Mouse (Mus musculus): ENCODE results near the gene Ak1. TPM values are rescaled to one million over a fixed set of nuclear protein-coding genes. Genes with fewer than 3 reads are reported as not detected.

Gene Ak1
- total RNA-seq, 2 experiments from 2014 or later, result 892 to 897 TPM

DNA sequence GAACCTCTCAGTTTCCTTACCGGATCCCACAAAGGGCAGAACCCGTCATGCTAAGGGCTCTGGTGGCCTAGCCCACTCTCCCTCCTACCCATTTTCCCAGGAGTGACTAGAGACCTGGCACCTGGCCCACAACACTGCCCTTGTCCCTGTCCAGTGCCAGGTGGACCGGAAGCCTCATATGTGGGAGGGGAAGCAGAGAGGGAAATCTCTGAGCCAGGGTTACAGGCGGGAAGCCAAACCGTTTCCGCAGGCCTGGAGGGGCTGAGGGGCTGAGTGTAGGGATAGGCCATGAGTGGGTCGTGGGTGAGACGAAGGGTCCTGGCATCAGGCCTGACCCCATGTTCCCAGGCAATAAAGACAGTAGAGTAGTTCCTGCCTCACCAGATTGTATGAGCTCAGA is 23.1 kb upstream of the Ak1 start:
- DNase-seq (ENCODE audit: low spot score in 2 of 2), result no peak

DNA sequence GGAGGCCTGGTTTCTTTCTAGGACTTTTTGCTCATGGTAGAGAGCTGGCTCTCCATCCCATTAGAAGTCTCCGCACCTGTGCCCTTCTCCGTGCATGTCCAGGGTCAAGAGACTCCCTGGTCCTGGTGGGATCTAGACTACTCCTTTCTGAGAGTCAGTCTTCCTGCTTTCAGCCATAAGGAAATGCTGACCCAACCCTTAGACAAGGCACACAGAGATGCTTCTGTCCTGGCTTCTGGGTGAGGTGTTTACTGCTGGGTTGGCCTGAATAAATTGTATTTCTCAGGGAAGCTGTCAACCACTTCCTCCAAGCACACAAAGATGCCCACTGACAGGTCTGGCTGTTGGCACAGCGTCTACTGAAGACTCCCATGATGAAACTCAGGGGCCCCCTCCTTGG is 22.1 kb upstream of the Ak1 start, which contains the start of gene St6galnac6:
Gene St6galnac6 (plus strand): TSS at position 301 of the 400 bp plus-strand sequence.
- DNase-seq (ENCODE audit: low spot score in 2 of 2), result no peak

DNA sequence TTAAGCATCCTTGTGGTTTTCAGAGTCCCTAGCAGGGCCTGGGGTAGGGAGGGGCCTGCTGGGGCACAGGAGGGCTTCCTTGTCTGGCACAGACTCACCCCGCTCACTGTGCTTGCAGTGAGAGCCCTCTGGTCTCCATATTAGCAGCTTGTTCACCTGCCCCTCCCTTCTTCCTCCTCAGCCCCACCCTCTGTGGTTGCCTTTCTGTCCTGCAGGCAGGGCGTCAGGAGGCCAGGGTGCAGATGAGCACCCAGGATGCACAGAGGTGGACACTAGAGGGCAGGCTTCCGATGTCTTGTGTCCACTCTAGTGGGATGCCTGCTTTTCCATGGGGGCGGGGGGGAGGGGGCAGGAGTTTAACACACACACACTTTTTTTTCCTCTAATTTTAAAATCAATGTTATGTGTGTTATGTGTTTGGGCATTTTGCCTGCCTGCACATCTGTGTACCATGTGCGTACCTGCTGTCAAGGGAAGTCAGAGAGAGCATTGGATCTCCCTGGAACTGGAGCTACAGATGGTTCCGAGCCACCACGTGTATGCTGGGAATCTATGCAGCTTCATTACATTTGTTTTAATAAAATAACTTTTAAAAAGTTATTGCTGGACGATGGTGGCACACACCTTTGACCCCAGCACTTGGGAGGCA is 20.0 kb upstream of the Ak1 start:
- DNase-seq (ENCODE audit: low spot score in 2 of 2), result peak in 1 of 2 experiments; percentile 36

DNA sequence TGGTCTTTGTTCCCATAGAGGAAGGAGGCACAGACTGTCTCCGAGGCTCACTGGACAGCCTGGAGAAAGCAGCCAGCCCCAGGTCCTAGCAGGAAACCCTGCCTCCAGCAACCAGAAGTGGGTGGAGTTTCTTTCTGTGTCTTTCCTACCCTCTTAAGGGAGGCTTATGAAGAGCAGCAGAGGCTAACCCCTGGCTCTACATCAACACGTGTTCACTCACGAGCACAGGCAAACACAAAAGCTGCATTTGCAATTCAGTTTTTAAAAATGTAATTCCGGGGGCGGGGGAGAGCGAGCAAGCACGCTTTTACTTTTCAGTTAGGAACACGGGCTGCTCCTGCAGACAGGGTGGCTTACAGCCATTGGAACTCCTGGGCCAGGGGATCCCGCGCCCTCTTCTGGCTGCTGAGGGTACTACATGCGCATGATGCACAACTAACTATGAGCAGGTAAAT is 18.9 kb upstream of the Ak1 start:
- peak; percentile 82 to 88 for DNase-seq (ENCODE audit: low spot score in 2 of 2)

DNA sequence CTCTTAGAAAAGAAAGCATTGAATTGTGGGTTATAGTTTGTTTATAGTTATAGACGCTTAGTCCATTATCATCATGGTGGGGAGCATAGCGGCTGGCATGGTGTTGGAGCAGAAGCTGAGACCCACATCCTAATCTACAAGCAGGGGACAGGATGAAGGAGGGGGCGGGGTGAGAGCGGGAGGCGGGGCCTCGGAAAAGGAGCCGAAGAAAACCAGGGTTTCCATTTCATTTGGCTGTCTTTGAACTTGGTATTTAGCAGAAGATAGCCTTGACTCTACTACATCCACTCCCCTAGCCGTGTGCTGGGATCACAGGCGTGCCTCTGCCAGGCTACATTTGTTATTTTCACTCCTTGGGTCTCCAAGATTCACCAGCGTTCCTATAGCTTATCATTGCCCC is 16.9 kb upstream of the Ak1 start:
- no peak for DNase-seq (ENCODE audit: low spot score in 2 of 2)

DNA sequence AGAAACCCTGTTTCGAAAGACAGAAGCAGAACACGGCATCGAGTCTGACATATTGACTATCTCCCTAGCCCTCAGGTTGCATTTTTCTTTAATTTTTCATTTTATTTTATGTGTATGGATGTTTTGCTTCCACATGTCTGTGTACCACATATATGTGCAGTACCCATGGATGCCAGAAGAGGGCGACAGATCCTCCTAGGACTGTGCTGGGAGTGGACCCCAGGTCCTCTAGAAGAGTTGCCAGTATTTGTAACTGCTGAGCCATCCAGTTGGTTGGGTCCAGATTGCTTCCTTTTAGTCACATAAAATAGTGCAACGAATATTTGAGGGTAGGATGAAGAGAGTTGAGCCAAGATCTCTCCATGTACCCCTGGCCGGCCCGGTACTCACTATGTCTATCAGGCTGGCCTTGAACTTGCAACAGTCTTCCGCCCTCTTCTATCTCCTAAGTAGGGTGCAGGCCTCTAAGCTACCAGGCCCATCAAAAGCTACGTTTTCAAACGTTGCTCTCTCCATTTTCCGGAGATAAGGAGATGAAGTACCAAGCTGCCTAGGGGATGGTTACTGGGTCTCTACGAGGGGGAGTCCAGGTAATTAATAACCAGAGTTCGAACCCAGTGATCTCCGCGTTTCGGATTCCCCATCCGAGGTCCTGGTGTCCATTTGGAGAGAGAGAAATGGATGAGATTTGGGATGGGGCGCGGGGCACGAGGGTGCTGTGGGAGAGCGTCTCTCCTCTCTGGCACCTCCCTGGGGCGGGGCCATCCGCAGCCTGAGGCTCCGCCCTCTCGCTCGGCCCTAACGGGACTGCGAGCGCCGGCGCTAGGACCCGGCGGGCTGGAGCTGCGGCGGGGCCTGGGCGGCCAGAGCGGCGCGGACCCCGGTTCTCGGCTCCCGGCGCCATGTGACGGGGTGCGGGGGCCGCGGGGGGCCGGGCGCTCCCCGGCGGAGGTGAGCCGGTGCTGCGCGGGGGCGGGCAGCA is 15.1 kb upstream of the Ak1 start:
- peak; percentile 84 to 88 for DNase-seq (ENCODE audit: low spot score in 2 of 2)

DNA sequence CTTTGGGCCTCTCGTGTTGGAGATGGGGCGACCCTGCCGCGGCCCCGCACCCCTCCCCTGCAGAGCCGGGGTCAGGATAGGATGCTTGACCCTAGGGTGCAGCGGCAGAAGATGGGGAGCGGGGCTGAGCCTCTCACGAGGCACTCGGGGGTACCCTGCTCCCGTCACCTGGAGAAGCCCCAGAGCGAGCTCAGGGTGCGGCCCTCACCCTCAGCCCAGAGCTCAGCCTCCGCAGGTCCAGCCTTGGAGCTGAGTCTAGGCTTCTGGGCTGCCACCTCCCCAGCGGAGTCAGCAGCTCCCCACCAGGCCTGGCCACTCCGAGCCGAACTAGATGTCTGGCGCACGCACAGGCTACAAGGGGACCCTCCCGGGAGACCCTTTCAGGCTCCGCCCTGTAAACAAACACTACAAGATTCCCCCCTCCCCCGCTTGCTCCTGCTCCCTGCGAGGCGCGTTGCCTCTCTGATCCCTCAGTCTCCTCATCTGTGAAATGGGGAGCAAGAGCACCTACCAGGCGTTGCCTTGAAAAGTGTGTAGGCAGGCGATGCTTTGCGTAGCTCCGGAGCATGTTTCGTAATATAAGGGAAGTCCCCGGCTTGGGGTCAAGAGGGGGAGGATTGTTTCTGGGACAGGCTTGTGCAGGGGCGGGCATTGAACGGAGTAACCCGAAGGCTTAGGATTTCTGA is 14.2 kb upstream of the Ak1 start:
- peak in 1 of 2 experiments; percentile 57 for DNase-seq (ENCODE audit: low spot score in 2 of 2)

DNA sequence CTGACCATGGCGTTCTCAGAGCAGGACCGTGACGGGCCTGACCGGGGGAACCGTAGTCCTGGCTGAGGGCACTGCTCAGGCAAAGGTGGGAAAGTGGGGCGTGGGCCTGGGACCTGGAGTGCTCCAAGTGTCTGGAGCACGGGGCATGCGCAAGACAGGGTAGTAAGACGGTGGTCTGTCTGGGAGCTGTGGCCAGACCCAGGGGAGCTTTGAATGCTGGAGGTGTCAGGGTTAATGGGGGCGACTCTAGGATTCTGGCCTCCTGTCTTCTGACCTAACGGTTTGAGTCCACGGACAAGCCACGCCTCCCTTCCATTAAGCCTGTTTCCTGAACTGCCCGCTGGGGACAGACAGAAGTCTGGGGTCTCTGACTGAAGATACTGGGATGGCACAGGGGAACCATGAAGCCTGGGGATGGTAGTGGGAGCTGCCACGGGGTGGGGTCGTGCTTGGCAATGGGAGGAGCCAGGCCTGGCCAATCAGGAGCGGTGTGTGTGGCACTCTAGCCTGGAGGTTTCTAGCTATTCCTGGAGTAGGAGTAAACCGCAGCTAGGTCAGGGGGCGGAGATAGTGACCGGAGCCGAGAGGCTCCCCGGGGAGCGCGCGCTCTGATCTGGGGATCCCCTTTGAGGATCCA is 13.3 kb upstream of the Ak1 start:
- DNase-seq (ENCODE audit: low spot score in 2 of 2), result peak; percentile 50 to 63

DNA sequence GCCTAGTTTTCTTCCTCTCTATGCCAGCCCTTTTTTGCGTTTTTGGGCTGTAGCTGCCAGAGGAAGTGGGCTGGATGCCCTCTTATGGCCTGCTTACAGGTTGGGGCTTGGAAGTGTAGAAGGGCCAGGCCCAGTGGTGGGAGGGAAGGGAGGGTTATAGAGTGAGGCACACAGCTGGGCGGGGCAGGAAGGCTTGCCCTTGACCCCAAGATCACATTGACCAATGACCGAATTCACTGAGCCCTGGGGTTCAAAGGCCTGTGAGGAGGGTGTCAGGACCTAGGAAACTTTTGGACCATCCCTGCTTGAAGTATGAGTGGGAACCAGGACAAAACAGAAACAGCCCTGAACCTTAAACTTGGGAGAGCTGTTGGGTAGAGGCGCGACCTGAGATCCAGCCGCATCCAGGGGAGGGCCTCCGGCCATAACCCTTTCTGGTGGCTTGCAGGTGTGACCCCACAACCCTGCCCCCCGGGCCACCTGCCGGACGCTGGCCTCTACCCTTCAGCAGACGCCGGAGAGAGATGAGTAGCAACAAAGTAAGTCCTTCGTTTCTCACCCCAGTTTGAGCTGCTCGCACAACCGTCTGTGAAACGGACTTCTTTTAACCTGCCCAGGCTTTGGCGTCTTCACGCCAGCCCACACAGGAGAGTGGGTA is 12.7 kb upstream of the Ak1 start:
- DNase-seq (ENCODE audit: low spot score in 2 of 2), result no peak

DNA sequence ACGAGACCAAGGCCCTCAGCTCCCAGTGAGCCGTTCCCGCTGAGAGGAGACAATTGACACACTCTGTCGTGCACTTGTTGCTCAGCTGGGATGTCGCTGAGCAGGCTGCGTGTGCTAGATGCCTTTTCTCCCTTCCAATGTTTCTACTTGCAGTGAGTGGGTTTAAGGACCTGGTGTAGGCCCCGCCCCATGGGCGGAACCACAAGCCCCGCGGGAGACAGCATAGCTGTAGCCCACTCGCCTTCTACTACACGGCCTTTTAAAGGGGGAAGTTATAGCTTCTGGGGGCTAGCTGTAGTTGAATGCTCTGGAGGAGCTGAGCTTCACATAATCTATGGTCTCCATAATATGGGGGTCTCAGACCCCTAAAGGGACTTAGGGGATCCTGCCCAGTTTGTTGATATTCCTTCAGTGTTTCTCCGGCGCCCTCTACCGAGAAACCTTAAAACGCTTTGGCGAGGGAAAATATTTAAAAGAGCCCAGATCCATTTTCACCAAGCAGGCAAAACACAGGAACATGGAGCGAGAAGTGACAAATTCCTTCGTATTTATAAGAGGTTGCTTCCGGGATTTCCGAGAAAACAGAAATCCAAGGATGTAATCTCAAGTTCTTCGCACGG is 10.8 kb upstream of the Ak1 start:
- peak in 1 of 2 experiments; percentile 56 for DNase-seq (ENCODE audit: low spot score in 2 of 2)

DNA sequence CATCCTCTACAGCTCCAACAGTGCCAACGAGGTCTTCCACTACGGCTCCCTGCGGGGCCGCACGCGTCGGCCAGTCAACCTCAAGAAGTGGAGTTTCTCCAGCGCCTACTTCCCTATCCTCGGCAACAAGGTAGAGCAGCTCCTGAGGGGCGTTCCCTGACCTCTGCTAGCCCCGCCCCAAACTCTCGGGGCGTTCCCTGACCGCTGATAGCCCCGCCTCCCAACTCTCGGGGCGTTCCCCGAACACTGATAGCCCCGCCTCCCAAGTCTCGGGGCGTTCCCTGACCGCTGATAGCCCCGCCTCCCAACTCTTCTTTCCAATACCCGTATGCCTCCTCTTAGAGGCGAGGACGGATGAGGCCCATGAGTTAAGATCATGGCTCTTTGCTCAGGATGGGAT is 9.3 kb upstream of the Ak1 start:
- no peak for DNase-seq (ENCODE audit: low spot score in 2 of 2)

DNA sequence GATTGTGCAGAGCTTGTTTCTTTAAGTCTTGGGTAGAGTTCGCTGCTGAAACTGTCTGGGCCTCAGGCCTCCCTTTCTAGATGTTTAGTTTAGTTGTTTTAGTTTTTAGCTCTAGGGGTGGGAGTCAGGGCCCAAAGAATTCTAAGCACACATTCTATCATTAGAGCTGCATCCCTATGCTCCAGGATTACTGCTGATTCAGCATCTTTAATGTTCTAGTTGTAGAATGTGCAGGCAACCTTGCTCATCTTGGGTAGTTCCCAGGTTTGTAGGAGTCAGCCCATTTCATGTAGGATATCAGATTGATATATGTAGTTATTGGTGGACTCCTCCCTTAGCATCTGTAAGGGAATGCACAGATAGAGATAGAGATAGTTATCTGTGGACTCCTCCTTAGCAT is 4.4 kb upstream of the Ak1 start:
- DNase-seq (ENCODE audit: low spot score in 2 of 2), result no peak

DNA sequence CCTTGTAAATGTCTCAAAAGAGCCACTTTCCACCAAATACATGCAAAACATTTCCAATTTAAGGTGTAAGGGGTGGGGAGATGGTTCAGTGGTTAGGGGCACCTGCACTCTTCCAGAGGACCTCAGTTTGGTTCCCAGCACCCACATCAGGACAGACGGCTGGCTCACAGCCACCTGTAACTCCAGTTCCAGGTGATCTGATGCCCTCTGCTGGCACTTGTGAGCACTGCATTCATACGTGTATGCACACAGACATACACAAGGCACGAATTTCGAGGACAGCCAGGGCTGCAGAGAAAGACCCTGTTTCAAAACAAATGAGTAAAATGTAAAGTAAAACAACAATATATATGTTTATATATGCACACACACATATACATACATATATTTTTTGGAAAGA is 4.0 kb upstream of the Ak1 start:
- DNase-seq (ENCODE audit: low spot score in 2 of 2), result no peak

DNA sequence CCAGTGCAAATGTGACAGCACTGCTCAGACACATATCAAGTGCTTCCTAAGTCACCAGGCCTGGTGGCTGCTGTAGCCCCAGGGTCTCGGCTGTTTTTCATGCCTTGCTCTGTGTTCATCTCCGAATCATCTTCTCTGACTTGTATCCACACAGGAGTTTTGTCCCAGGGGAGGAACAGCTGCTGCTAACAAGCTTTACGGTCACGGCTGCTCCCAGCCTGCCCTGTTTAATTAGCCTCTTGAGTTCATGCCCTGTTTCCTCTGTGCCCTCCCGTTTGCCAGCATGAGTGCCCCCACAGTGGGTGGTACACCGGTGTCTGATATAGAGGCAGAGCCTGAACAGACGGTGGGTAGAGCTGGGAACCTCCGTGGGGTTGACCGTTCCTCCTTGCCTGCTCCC is 3.5 kb upstream of the Ak1 start:
- no peak for DNase-seq (ENCODE audit: low spot score in 2 of 2)

DNA sequence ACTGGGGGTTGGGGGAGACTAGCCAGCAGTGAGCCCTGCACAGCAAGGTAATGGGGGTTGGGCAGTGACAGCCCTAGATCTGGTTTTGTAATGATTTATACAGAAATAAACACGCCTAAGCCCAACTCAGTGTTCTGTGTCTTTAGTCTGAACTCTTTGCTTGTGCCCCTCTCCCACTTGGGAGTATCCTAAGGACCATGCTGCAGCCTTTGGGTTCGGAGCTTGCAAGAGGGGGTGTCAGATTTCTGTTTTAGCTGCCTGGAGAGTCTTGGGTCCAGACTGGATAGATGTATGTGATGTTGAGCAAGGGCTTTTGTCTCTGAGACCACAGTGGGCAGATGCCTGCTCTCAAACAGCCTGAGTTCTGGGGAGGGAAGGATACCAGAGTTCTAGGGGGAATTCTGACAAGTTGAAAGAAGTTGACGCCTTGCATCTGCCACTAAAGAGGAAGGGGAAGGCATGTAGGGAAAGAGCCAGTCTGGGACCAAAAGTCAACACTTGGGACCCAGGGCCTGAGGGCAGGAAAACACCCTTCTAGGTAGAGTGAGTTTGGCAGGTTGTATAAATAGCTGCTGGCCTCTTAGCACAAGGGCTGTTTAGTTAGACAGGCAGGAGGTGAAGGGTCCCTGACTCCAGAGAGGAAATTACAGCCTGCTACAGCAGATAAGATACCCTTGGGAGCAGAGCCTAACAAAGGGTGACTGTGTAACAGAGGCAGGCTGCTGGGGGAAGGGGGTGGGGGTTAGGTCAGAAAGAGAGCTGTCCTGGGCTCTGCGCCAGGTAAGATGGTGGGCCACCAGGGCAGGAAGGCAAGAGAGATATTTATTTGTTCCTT is 659 bp upstream of the Ak1 start:
- no peak for DNase-seq (ENCODE audit: low spot score in 2 of 2)

DNA sequence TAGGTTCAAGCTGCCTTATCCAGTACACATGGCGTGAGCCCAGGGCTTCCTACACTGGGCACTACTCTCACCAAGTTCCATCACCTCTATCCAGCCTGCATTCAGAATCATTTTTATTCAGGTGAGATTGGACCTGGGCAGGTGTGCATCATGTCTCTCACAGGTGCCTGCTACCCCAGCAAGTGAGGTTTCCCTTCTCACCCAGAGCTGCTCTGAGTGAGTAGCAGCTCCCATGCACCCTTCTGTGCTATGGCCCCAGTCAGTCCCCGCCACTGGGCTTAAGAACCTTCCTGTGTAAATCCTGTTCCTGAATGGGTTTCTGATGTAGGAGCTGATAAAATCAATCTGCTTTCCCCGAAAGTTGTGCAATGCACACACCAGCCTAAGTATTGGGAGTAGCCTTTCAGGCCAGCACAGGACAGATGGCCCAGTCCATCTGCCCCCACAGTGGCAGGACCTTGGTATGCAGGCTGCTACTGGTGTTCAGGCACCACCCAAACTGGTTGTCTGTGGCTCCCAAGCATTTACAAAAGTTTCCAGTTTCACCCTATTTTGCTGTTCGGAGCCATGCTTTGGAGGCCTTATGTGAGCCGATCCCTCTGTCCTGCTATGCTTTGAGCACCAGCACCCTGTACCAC is 2.7 kb downstream of the Ak1 start:
- no peak for DNase-seq (ENCODE audit: low spot score in 2 of 2)

DNA sequence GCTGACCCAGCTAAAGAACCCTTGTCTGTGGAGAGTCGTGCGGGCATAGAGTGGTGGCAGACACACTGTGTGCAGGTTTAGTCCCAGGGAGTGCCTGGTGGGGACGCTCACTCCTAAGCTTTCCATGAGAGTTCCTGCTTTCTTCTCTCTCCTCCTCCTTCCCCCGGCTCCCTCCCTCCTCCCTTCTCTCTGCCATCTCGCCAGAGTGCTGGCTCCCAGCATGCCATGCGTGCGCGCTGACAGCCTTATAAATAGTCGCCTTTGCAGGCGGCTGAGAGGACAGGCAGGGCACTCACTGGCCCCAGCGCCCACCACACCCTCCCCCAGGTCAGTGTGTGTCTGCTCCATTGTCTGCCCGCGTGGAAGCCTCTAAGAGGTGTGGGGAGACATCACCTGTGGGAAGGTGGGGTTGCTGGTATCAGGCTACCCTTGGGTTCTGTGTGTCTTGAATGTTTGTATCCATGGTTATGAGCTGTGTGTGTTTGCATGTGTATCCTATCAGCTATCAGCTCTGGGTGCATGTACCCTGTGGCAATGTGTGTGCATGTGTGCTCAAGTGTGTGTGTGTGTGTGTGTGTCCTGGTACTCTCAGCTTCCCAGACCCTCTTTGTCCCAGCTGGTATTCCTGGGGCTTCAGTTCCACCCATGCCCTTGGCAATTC is 3.8 kb downstream of the Ak1 start:
- DNase-seq (ENCODE audit: low spot score in 2 of 2), result peak in 1 of 2 experiments; percentile 72
